Mouse (Mus musculus) cerebellum, adult 8-10 months (tissue): ENCODE data around the gene Olfr213.
A peak's percentile ranks its signal among the peaks of the same experiment; 100 is the strongest.
"Not testable (repeated sequence)": the region's sequence is repeated elsewhere in the genome, so short reads cannot be mapped to it uniquely, and the experiment has no call there.

Experiments
- DNase-seq: peaks from one replicate; pipeline ENCODE4 v3.0.0; 2022

The Olfr213 gene

GRCm38 (mm10) chr6:116538156-116538555, at the start of gene Olfr213:
Olfr213 (plus strand) TSS chr6:116538456.
- DNase-seq: no peak

DNA sequence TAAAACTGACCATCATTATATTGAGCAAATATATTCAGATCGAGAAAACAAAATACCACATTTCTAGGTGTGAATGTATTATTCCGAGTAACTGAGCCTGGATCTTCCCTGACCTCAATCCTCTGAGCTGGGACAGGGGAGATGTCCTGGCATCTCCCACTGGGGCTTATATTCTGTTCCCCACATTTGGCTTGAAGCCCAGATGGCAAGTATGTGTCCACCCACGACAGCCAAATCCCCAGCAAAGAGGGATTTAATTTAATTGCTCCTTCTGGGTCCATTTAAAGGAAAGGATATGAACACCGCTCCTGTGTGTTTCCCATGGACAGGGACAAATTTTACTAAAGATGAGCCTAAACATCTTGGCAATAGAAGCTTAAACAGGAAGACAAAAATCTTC, 49.5 kb upstream of the Olfr213 start, which contains the start of gene Olfr211:
Gene Olfr211 (plus strand): TSS at position 301 of the 400 bp plus-strand sequence.
- no peak for DNase-seq

DNA sequence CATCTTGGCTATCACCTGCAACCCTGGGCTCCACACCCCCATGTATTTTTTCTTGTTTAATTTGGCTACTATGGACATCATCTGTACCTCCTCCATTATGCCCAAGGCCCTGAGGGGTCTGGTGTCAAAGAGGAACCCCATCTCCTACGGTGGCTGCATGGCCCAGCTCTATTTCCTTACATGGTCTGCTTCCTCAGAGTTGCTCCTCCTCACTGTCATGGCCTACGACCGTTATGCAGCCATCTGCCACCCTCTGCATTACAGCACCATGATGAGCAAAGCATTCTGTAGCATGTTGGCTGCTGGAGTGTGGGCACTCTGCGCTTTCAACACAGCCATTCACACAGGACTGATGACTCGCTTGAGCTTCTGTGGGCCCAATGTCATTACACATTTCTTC, 44.5 kb upstream of the Olfr213 start:
- DNase-seq: no peak

DNA sequence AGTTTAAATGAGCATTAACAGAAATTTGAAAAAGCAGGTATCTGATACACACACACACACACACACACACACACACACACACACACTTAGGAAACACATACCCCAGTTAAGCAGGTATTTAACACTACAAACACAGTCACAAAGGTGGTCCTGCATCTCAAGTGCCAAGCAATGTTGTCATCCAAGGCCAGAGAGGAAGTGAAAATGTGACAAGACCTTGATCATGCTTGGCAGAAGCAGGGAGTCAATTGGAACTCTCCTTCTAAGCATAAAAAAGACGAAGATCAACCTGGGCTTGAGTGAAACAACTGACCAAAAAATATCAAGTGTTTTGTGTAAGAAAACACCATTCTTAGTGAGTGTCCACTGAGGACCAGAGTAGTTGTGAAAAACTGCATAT, 42.3 kb upstream of the Olfr213 start:
- DNase-seq: no peak

GRCm38 (mm10) chr6:116506302-116507003, 31.8 kb upstream of the Olfr213 start, which contains the start of gene Olfr212:
Olfr212 (plus strand) TSS chr6:116506516.
- not testable (repeated sequence) for DNase-seq

- DNase-seq: no peak
Observed at GRCm38 (mm10) chr6:116514832-116515231, 23.4 kb upstream of the Olfr213 start.

DNA sequence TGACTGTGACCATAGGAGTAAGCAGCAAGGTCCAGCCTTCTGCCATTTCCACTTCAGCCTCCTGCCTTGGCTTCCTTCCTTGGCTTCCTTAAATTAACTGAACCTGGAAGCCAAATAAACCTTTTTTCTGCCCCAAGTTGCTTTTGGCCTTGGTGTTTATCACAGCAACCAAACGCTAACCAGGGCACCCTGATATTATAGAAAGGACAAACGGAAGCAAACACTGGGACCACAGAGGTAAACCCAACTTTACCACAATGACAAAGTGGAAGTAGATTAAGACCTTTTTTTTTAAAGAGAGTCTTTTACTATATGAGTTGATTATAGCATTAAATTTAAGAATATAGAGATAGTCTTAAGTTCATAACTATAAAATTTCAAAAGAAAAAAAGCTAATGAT, 4.2 kb downstream of the Olfr213 start:
- DNase-seq: no peak

DNA sequence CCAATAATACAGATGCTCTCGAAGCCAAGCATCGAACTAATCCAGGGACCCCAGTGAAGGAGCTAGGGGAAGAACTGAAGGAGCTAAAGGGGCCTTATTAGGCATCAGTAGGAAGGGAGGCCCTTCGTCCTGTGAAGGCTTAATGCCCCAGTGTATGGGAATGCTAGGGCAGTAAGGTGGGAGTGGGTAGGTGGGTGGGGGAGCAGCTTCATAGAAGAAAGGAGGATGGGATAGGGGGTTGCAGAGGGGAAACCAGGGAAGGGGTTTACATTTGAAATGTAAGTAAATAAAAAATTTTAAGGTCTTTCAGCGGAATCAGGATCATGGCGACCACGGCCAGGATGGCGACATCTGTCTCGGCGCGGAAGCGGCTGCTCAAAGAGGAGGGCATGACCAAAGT, 12.6 kb downstream of the Olfr213 start, which contains the start of gene Gm5580:
Gene Gm5580 (plus strand): TSS at position 301 of the 400 bp plus-strand sequence.
- DNase-seq: not testable (repeated sequence)

DNA sequence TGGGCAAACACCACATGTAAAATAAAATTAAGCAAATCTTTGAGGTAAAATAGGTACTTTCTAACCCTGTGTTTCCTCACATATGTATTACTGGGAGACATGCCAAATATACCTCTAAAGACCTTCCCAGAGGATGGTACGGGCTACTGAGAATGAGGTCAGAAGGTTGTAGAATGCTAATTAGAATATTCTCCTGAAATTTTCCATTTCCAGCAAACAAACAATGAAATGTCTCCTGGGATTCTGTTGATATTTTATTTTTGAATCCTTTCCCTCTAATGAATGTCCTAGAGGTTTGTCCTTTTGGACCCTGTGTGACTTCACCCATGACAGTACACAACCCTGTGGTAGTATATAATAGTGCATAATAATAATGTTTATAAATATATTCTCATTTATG, 15.7 kb downstream of the Olfr213 start, which contains the start of gene Olfr214:
Gene Olfr214 (plus strand): TSS at position 301 of the 400 bp plus-strand sequence.
- DNase-seq: no peak

DNA sequence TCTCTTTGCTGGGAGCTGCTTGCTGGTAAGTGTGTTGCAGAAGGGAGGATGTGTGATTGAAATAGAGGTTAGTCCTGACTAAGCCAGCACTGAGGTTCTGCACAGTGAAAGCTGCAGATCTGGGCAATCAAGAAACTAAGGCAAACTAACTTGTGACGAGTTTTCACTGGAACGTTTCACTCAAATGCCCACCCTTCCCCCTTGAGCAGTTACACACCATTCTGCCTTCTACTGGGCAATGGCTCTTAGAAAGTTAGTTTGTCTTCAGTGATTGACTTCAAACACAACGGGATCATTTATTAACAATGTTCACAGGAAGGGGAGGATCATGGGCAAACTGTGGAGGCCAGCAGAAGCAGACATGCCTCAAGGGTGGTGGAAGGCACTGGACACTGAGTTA, 16.7 kb downstream of the Olfr213 start:
- no peak for DNase-seq

DNA sequence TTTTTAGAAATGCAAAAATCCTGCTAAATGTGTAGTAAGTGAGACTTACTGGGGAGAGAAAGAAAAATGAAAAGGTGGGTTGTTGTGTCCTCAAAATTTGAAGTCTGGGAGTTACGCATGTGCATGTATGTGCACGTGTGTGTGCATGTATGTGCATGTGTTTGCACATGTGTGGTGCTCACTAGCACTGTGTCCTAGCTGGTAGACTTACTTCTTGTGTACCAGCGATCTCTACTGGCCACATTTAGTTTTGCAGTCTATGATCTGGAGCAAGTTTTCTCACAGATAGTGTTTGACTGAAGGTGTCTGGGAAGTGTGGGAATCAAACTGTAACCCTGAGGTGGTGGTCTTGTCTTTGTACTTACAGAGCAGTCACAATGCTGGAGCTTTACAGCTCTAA, 31.6 kb downstream of the Olfr213 start:
- peak; percentile 29 for DNase-seq

DNA sequence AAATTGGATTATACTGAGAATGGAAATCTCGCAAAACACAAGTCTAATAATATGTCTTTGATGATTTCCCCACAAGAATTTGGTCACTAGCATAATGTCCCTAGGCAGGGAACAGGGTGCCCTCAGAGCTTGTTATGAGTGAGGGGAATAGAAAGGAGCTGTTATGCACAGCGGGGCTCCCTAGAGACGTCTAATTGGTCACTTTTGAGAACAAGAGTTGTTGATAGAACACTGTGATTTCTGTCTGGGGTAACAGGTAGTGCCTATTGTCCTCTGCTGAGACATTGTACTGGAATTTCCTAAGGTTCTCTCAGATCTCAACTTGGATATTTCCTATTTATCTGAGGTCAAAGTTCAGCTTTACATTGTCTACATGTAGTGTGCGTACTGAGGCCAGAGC, 45.8 kb downstream of the Olfr213 start, which contains the start of gene Olfr215:
Gene Olfr215 (minus strand): TSS at position 101 of the 400 bp plus-strand sequence.
- DNase-seq: no peak
